In the genomic region with DNA sequence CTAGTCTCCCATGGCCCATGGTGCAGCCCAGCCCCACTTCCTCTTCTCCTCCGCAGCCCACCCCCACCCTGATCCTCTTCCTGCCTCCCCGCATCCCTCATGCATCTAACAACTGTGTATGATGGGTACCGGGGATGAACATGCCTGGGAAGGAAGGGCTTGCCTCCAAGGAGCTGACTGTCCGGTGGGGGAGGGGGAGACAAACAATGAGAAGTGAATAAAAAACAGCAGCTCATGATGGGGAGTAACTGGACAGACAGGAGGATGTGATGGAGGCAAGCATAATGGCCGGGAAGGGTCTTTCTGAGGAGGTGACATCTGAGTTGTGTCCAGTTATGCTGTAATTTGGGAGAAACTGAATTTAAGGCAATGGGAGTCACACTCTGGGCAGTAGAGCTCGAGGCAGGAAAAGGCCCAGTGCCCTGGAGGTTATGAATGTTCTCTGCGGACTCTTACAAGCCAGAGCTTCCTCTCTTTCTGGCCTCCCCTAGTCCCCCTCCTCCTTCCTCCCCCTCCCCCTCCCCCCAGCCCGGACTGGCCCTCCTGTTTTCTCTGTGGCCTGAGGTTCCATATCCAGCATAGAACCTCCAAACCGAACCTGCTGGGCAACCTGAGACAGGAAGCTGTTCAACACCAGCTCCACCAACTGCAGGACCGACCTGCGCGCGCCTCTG, we compare ENCODE assay signal across 17 mouse cellular contexts. TPM values are rescaled to one million over a fixed set of nuclear protein-coding genes. Genes with fewer than 3 reads are reported as not detected.
DNase-seq lines count a peak whose midpoint lies in the region; ATAC-seq and TF ChIP-seq lines count a peak whose summit lies in the region.
"Had no signal": no experiment of that assay in that cellular context is flagged by ENCODE, and none has a peak within 500 bp of the region (broad histone marks: within the 10 kb centered on the region; RNA-seq: fewer than 3 reads in every experiment).

No protein-coding gene starts in this region.

- TF ChIP-seq CTCF in heart, postnatal 0 days (IDR thresholded peaks at IDR 0.05; ENCODE audit: low read depth): no peak
- no peak for TF ChIP-seq CTCF in cortical plate, adult 2 months (IDR thresholded peaks at IDR 0.05; ENCODE audit: extremely low read depth, insufficient read depth, low read length)

- DNase-seq in heart, postnatal 0 days (ENCODE audit: low spot score): no peak
- no peak for DNase-seq in heart, postnatal 14 days
- no peak for DNase-seq in liver, embryonic 11.5 days (ENCODE audit: low spot score)
- no peak for DNase-seq in liver
- no peak for DNase-seq in embryonic facial prominence, embryonic 14.5 days (ENCODE audit: low spot score)
- no peak for DNase-seq in c-Kit-positive CD71-positive TER-119-positive erythroid progenitor cells, embryonic 14.5 days (ENCODE audit: low spot score)
- DNase-seq: liver, postnatal 0 days; right cerebral cortex, adult 18-20 months had no signal

- no peak overlapping the region for H3K9ac ChIP-seq in heart, postnatal 0 days (replicated peaks; ENCODE audit: low read depth, low read length)
- H3K9ac ChIP-seq in liver, embryonic 11.5 days (ENCODE audit: low read depth, low read length): no peak overlapping the region
- H3K9ac ChIP-seq in embryonic facial prominence, embryonic 14.5 days (ENCODE audit: low read depth, low read length): peak overlapping the region; percentile 25; the same call in 1 of the 2 replicates
- H3K9ac ChIP-seq: hindbrain, embryonic 14.5 days; liver, postnatal 0 days; neural tube, embryonic 15.5 days had no signal

- H3K4me2 ChIP-seq in heart, postnatal 0 days (ENCODE audit: low read depth, low read length): no peak overlapping the region
- no peak overlapping the region for H3K4me2 ChIP-seq in liver, embryonic 11.5 days
- no peak overlapping the region for H3K4me2 ChIP-seq in embryonic facial prominence, embryonic 14.5 days (ENCODE audit: low read depth, low read length)
- H3K4me2 ChIP-seq: hindbrain, embryonic 14.5 days; neural tube, embryonic 15.5 days had no signal

- H3K36me3 ChIP-seq in heart, postnatal 0 days (replicated peaks; ENCODE audit: control insufficient read depth, insufficient read depth, low read length): no peaks in the 10 kb centered on the region
- H3K36me3 ChIP-seq in liver, embryonic 11.5 days (ENCODE audit: control insufficient read depth, insufficient read depth, low read length): no peaks in the 10 kb centered on the region
- no peaks in the 10 kb centered on the region for H3K36me3 ChIP-seq in embryonic facial prominence, embryonic 14.5 days (ENCODE audit: control insufficient read depth, insufficient read depth, low read length)

- 57% methylated on average over 13 of the region's 13 CpGs for WGBS in heart, postnatal 0 days
- WGBS in liver, embryonic 11.5 days: 53% methylated on average over 13 of the region's 13 CpGs
- 51% methylated on average over 13 of the region's 13 CpGs for WGBS in embryonic facial prominence, embryonic 14.5 days

- H3K4me1 ChIP-seq in heart, postnatal 0 days (ENCODE audit: control insufficient read depth, insufficient read depth): peaks cover 3% of the 10 kb centered on the region; the same call in 1 of the 2 replicates
- peaks cover 11% of the 10 kb centered on the region for H3K4me1 ChIP-seq in liver, embryonic 11.5 days (replicated peaks; ENCODE audit: control insufficient read depth, insufficient read depth, low read length)
- H3K4me1 ChIP-seq in cortical plate, adult 2 months (ENCODE audit: control insufficient read depth, insufficient read depth, low read length): peaks cover 5% of the 10 kb centered on the region; the same call in 1 of the 2 replicates
- peaks cover 5% of the 10 kb centered on the region for H3K4me1 ChIP-seq in embryonic facial prominence, embryonic 14.5 days (ENCODE audit: control insufficient read depth, insufficient read depth, low read length)

- peak overlapping the region; percentile 50 for H3K27ac ChIP-seq in heart, postnatal 0 days (ENCODE audit: low read depth)
- H3K27ac ChIP-seq in liver, embryonic 11.5 days (ENCODE audit: low read depth, low read length): peak overlapping the region; percentile 45; the same call in 1 of the 2 replicates
- H3K27ac ChIP-seq in cortical plate, adult 2 months (ENCODE audit: insufficient read depth, low read length): no peak overlapping the region
- H3K27ac ChIP-seq in embryonic facial prominence, embryonic 14.5 days (replicated peaks; ENCODE audit: low read depth, low read length): no peak overlapping the region
- H3K27ac ChIP-seq: hindbrain, embryonic 14.5 days; neural tube, embryonic 15.5 days had no signal

- H3K9me3 ChIP-seq in heart, postnatal 0 days (replicated peaks; ENCODE audit: control insufficient read depth, low read length): no peaks in the 10 kb centered on the region
- no peaks in the 10 kb centered on the region for H3K9me3 ChIP-seq in liver, embryonic 11.5 days (ENCODE audit: control insufficient read depth, low read length)
- no peaks in the 10 kb centered on the region for H3K9me3 ChIP-seq in embryonic facial prominence, embryonic 14.5 days (ENCODE audit: control insufficient read depth, low read length)
- H3K9me3 ChIP-seq: neural tube, embryonic 15.5 days had no signal

- H3K27me3 ChIP-seq in heart, postnatal 0 days (ENCODE audit: control insufficient read depth, insufficient read depth, low read length): peaks cover 15% of the 10 kb centered on the region; the same call in 1 of the 2 replicates
- no peaks in the 10 kb centered on the region for H3K27me3 ChIP-seq in liver, embryonic 11.5 days (replicated peaks; ENCODE audit: control insufficient read depth, insufficient read depth, low read length)
- no peaks in the 10 kb centered on the region for H3K27me3 ChIP-seq in embryonic facial prominence, embryonic 14.5 days (replicated peaks; ENCODE audit: control insufficient read depth, insufficient read depth, low read length)
- H3K27me3 ChIP-seq: CH12.LX; neural tube, embryonic 15.5 days had no signal

- intact Hi-C loops in heart, postnatal 14 days (cut with DNase I): no loop called here

- TF ChIP-seq EP300 in heart, postnatal 0 days (IDR thresholded peaks at IDR 0.05; ENCODE audit: low read depth): no peak

- TF ChIP-seq POLR2A in cortical plate, adult 2 months (IDR thresholded peaks at IDR 0.05; ENCODE audit: extremely low read depth, insufficient read depth, low read length): no peak

- no peak overlapping the region for H3K4me3 ChIP-seq in heart, postnatal 0 days (ENCODE audit: low read depth, low read length)
- H3K4me3 ChIP-seq in liver, embryonic 11.5 days (ENCODE audit: low read depth, low read length): no peak overlapping the region
- peak overlapping the region; percentile 12; the same call in 1 of the 2 replicates for H3K4me3 ChIP-seq in cortical plate, adult 2 months (ENCODE audit: insufficient read depth, low read length)
- no peak overlapping the region for H3K4me3 ChIP-seq in embryonic facial prominence, embryonic 14.5 days (ENCODE audit: low read depth, low read length)
- H3K4me3 ChIP-seq: erythroblast, embryonic 14.5 days; neural tube, embryonic 15.5 days had no signal

- no peak for ATAC-seq in heart, postnatal 0 days (ENCODE audit: insufficient read depth, low read depth)
- no peak for ATAC-seq in liver, embryonic 11.5 days (replicated peaks; ENCODE audit: low FRiP score)
- ATAC-seq in embryonic facial prominence, embryonic 14.5 days (ENCODE audit: low read depth): no peak
- ATAC-seq in frontal cortex, adult (ENCODE audit: low TSS enrichment): no peak
- ATAC-seq: liver, postnatal 0 days had no signal

RNA-seq across cellular contexts. Expression of a gene that starts 3.1 kb away (rescaled TPM):
- 4.5 and 14.5 TPM in 2 replicates for total RNA-seq in heart, postnatal 0 days (2014; rRNA removed; ENCODE audit: low replicate concordance)
- polyA plus RNA-seq in heart, postnatal 0 days (2015; fragmentation: Nextera tagmentation; extraction: Ambion mirVana): 44.7 and 46.5 TPM in 2 replicates
- total RNA-seq in heart, postnatal 14 days (2021): 10 to 100 TPM; 66.7 to 68.1 TPM
- polyA plus RNA-seq in liver, embryonic 11.5 days (2014; fragmentation: Nextera tagmentation; extraction: Ambion mirVana): 16.1 and 19.4 TPM in 2 replicates
- polyA plus RNA-seq in cortical plate, adult 2 months (2012; rRNA removed): 118 and 122 TPM in 2 replicates
- polyA plus RNA-seq in embryonic facial prominence, embryonic 14.5 days (2014; fragmentation: Nextera tagmentation; extraction: Ambion mirVana): 28.0 and 38.1 TPM in 2 replicates

RNA-seq across cellular contexts. Expression of a gene that starts 3.4 kb away (rescaled TPM):
- total RNA-seq in heart, postnatal 0 days (2014; rRNA removed; ENCODE audit: low replicate concordance): 0.15 and 0.19 TPM in 2 replicates
- 0.38 and 0.51 TPM in 2 replicates for polyA plus RNA-seq in heart, postnatal 0 days (2015; fragmentation: Nextera tagmentation; extraction: Ambion mirVana)
- total RNA-seq in heart, postnatal 14 days (2021): under 1 TPM; 0.65 to 0.83 TPM
- polyA plus RNA-seq in liver, embryonic 11.5 days (2014; fragmentation: Nextera tagmentation; extraction: Ambion mirVana): 1.5 and 1.9 TPM in 2 replicates
- polyA plus RNA-seq in cortical plate, adult 2 months (2012; rRNA removed): 381 and 383 TPM in 2 replicates
- 3.4 and 5.2 TPM in 2 replicates for polyA plus RNA-seq in embryonic facial prominence, embryonic 14.5 days (2014; fragmentation: Nextera tagmentation; extraction: Ambion mirVana)
- total RNA-seq: monocyte, adult 5-6 weeks had no signal

RNA-seq across cellular contexts. Expression of a gene that starts 20.6 kb away (rescaled TPM):
- 36.1 and 47.4 TPM in 2 replicates for total RNA-seq in heart, postnatal 0 days (2014; rRNA removed; ENCODE audit: low replicate concordance)
- 23.3 and 27.4 TPM in 2 replicates for polyA plus RNA-seq in heart, postnatal 0 days (2015; fragmentation: Nextera tagmentation; extraction: Ambion mirVana)
- total RNA-seq in heart, postnatal 14 days (2021): 10 to 100 TPM; 14.9 to 18.4 TPM
- polyA plus RNA-seq in liver, embryonic 11.5 days (2014; fragmentation: Nextera tagmentation; extraction: Ambion mirVana): 31.4 and 32.4 TPM in 2 replicates
- polyA plus RNA-seq in cortical plate, adult 2 months (2012; rRNA removed): 14.2 and 14.5 TPM in 2 replicates
- 22.2 and 23.5 TPM in 2 replicates for polyA plus RNA-seq in embryonic facial prominence, embryonic 14.5 days (2014; fragmentation: Nextera tagmentation; extraction: Ambion mirVana)

RNA-seq across cellular contexts. Expression of a gene that starts 35.6 kb away (rescaled TPM):
- not detected in 2 replicates for total RNA-seq in heart, postnatal 0 days (2014; rRNA removed; ENCODE audit: low replicate concordance)
- polyA plus RNA-seq in heart, postnatal 0 days (2015; fragmentation: Nextera tagmentation; extraction: Ambion mirVana): not detected in 2 replicates
- 1 to 10 TPM; 2.7 to 3.0 TPM for total RNA-seq in heart, postnatal 14 days (2021)
- polyA plus RNA-seq in liver, embryonic 11.5 days (2014; fragmentation: Nextera tagmentation; extraction: Ambion mirVana): not detected in 2 replicates
- polyA plus RNA-seq in cortical plate, adult 2 months (2012; rRNA removed): not detected in 2 replicates
- 0.43 TPM in 1 of 2 replicates, not detected in the other for polyA plus RNA-seq in embryonic facial prominence, embryonic 14.5 days (2014; fragmentation: Nextera tagmentation; extraction: Ambion mirVana)
- polyA plus RNA-seq: erythroblast, embryonic 14.5 days; gonadal fat pad, adult 2 months; hindbrain, embryonic 14.5 days; neural tube, embryonic 15.5 days; testis, adult 2 months had no signal

RNA-seq across cellular contexts. Expression of a gene that starts 44.5 kb away (rescaled TPM):
- 7.5 and 14.4 TPM in 2 replicates for total RNA-seq in heart, postnatal 0 days (2014; rRNA removed; ENCODE audit: low replicate concordance)
- 6.0 and 7.6 TPM in 2 replicates for polyA plus RNA-seq in heart, postnatal 0 days (2015; fragmentation: Nextera tagmentation; extraction: Ambion mirVana)
- 10 to 100 TPM; 21.0 to 22.3 TPM for total RNA-seq in heart, postnatal 14 days (2021)
- 24.2 and 26.0 TPM in 2 replicates for polyA plus RNA-seq in liver, embryonic 11.5 days (2014; fragmentation: Nextera tagmentation; extraction: Ambion mirVana)
- polyA plus RNA-seq in cortical plate, adult 2 months (2012; rRNA removed): 15.7 and 16.4 TPM in 2 replicates
- 23.0 and 24.1 TPM in 2 replicates for polyA plus RNA-seq in embryonic facial prominence, embryonic 14.5 days (2014; fragmentation: Nextera tagmentation; extraction: Ambion mirVana)

Comparison
In these comparisons a context has a peak if more than half of its experiments do, and no peak if none do; other contexts are left out.
1. H3K27ac ChIP-seq: peak in heart, postnatal 0 days (single experiment) and liver, embryonic 11.5 days (single experiment); none in cortical plate, adult 2 months (single experiment) and embryonic facial prominence, embryonic 14.5 days (single experiment).
2. RNA of a gene that starts 3.4 kb away (polyA plus RNA-seq): 381 to 383 TPM in cortical plate, adult 2 months; 3.4 to 5.2 TPM in embryonic facial prominence, embryonic 14.5 days, 1.5 to 1.9 TPM in liver, embryonic 11.5 days and 0.38 to 0.51 TPM in heart, postnatal 0 days; every median in the first group is over 10 times any median in the second.